Mouse (Mus musculus) limb, embryonic 11.5 days (tissue): ENCODE results near the gene Sycp3. TPM values are rescaled to one million over a fixed set of nuclear protein-coding genes. Genes with fewer than 3 reads are reported as not detected.

ENCODE experiments used
- ATAC-seq: fragments of 200-750 bp; cut with Nextera tagmentation; 2 replicates; pipeline ENCODE4 v1.8.0; 2017; ENCODE audit warnings: low read depth; ENCODE audit not compliant: insufficient number of reproducible peaks, low FRiP score, low TSS enrichment
- DNase-seq: peaks from one replicate; pipeline ENCODE4 v3.0.0-alpha.2; 2015; ENCODE audit warnings: low spot score
- H3K27ac ChIP-seq: fragments of 300-500 bp; sonication (generic); replicated peaks from 2 replicates; pipeline ENCODE4 v1.5.1; 2014; ENCODE audit warnings: low read depth, mild to moderate bottlenecking, low read length
- H3K27me3 ChIP-seq: fragments of 300-500 bp; sonication (generic); 2 replicates; pipeline ENCODE4 v1.6.1; 2014; ENCODE audit warnings: mild to moderate bottlenecking, low read length, mixed read lengths; ENCODE audit not compliant: control insufficient read depth, insufficient read depth
- H3K36me3 ChIP-seq: fragments of 300-500 bp; sonication (generic); 2 replicates; pipeline ENCODE4 v1.6.1; 2014; ENCODE audit warnings: mild to moderate bottlenecking, low read length, moderate library complexity, mixed read lengths; ENCODE audit not compliant: control insufficient read depth, insufficient read depth
- H3K4me1 ChIP-seq: fragments of 300-500 bp; sonication (generic); 2 replicates; pipeline ENCODE4 v1.6.1; 2014; ENCODE audit warnings: low read length, mixed read lengths; ENCODE audit not compliant: control insufficient read depth, insufficient read depth
- H3K4me2 ChIP-seq: fragments of 300-500 bp; sonication (generic); 2 replicates; pipeline ENCODE4 v1.6.1; 2014; ENCODE audit warnings: low read depth, mild to moderate bottlenecking, moderate library complexity; ENCODE audit not compliant: severe bottlenecking
- H3K4me3 ChIP-seq: fragments of 300-500 bp; sonication (generic); 2 replicates; pipeline ENCODE4 v1.5.1; 2014; ENCODE audit warnings: low read depth, low read length
- H3K9ac ChIP-seq: fragments of 300-500 bp; sonication (generic); 2 replicates; pipeline ENCODE4 v1.6.1; 2014; ENCODE audit warnings: mild to moderate bottlenecking, low read length
- H3K9me3 ChIP-seq: fragments of 300-500 bp; sonication (generic); 2 replicates; pipeline ENCODE4 v1.6.1; 2016; ENCODE audit warnings: low read length; ENCODE audit not compliant: control insufficient read depth
- WGBS: fragments of 180-500 bp; shearing (Covaris S2); extraction: QIAGEN DNeasy Blood & Tissue Kit; methylation state at CpG from one replicate; pipeline ENCODE4 v1.1.7; 2014; 5-methylcytosine and 5-hydroxymethylcytosine counted together
- polyA plus RNA-seq: library from polyadenylated mRNA; unstranded; fragments of >200 nt; fragmentation: Nextera tagmentation; extraction: Ambion mirVana; gene quantifications from 2 replicates; pipeline ENCODE4 v1.2.1, GENCODE M21; 2014

Gene Sycp3
- polyA plus RNA-seq, result not detected in 2 replicates

DNA sequence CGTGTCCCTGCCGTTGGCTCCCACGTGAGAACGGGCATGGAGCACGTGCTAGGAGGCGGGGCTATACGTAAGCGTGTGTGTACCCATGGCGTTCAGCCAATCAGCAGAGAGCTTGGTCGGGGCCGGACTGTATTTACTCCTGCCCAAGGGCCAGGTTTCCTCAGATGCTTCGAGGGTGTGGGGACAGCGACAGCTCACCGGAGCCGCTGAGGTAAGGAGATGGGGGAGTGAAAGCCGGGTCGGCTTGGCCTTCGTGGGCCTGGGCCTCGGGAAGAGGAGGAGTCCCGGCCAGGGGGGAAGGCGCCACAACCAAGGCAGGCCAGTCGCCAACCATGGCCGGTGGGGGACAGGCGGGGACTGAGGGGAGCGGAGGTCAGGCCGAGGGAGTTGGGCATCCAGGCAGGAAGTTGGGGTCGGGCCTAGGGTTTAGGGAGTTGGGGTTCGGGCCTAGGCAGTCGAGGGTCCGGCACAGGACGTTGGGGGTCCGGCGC lies at the start of gene Sycp3:
Gene Sycp3 (plus strand): TSS at position 68 of the 491 bp plus-strand sequence.
- 86% methylated on average over 29 of the region's 33 CpGs for WGBS
- DNase-seq (no peak), ATAC-seq (peak; percentile 51; the same call in 1 of the 2 replicates)
- H3K27ac ChIP-seq, result no peak within 1 kb of the TSS
- no peaks in the 10 kb centered on the region for H3K36me3 ChIP-seq
- H3K9ac ChIP-seq, result no peak within 1 kb of the TSS
- no peaks in the 10 kb centered on the region for H3K9me3 ChIP-seq
- H3K27me3 ChIP-seq, result no peaks in the 10 kb centered on the region
- no peaks in the 10 kb centered on the region for H3K4me1 ChIP-seq
- H3K4me3 ChIP-seq, result no peak within 1 kb of the TSS
- no peak within 1 kb of the TSS for H3K4me2 ChIP-seq

DNA sequence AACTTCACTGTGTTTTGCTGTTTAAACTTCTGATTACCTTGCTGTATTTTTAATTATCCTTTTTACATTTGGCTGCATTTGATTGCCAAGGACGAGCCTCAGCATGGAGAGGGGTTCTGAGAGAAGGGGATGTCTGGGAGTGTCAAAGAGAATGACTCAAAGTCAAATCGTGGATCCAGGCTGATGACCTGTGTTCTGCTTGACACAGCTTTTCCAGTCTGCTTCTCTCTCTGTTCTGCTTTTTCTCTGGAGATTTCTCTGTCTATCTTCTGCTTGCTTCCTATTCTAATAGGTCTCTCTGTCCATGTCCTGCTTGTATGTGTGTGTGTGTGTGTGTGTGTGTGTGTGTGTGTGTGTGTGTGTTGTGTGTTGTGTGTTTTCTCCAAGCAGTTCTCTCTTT lies 49.6 kb upstream of the Sycp3 start:
- Histone ChIP-seq H3K4me3 (no peak overlapping the region), H3K4me1 (no peaks in the 10 kb centered on the region), H3K36me3 (no peaks in the 10 kb centered on the region), H3K9me3 (no peaks in the 10 kb centered on the region), H3K27me3 (no peaks in the 10 kb centered on the region), H3K9ac (no peak overlapping the region), H3K27ac (no peak overlapping the region), H3K4me2 (no peak overlapping the region)
- 61% methylated on average over 2 of the region's 2 CpGs for WGBS
- DNase-seq, result no peak
- ATAC-seq, result no peak

DNA sequence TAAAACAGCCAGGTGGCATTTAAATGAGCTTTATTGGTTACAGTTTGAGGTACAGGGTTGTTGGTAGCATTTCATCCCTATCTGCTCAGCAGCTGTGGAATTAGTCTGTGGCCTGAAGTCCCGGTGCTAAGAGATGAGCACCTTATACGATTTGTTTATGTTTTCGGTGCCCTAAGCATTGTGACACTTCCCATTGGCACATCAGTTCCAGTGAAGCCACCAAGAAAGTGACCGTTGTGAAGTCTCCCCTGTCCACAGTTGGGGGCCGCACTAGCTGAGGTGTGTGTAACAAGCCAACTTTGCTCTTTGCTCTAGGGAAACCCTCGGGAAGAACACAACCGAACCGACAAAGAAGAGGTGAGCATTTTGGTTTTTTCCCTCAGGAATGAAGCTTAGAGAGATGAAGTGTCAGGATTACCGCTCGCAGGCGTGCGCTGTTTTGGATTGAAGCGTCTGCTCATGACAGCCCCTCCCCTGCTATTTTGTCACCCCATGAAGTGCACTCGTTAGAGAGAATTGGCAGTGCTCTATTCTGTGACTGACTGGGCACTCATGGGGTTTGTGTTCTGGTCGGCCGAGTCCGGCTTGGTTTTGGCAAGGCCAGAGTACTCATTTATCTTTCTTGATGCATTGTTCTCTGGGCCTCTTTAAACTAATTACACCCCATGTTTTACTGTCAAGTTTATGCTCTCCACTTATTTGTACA lies 46.9 kb upstream of the Sycp3 start:
- no peak for ATAC-seq
- WGBS, result 64% methylated on average over 17 of the region's 17 CpGs
- no peaks in the 10 kb centered on the region for H3K27me3 ChIP-seq

DNA sequence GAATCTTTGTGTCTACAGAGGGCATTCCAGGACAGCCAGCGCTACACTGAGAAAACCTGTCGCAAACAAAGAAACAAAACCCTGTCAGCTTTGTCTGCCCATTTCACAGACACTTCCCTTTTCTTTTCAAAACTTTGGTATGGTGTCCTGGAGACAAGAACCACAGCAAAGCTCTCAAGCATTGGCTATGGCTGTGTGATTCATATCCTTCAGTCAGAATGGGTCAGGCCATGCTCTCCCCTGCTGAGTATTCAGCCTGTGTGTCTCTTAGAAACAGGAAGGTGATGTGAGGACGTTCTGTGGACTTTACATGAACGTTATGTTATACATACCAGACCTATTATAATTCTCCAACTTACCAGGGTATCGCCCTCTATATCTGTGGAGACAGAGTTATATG lies 41.7 kb upstream of the Sycp3 start:
- ATAC-seq (no peak), DNase-seq (no peak)
- no peaks in the 10 kb centered on the region for H3K36me3 ChIP-seq
- WGBS, result 92% methylated on average over 5 of the region's 5 CpGs
- H3K27me3 ChIP-seq, result no peaks in the 10 kb centered on the region
- no peak overlapping the region for H3K27ac ChIP-seq
- H3K9ac ChIP-seq, result no peak overlapping the region
- no peaks in the 10 kb centered on the region for H3K9me3 ChIP-seq
- no peak overlapping the region for H3K4me2 ChIP-seq
- H3K4me3 ChIP-seq, result no peak overlapping the region
- H3K4me1 ChIP-seq, result no peaks in the 10 kb centered on the region

More for the DNA sequence above, 46.9 kb upstream of the Sycp3 start:
- Histone ChIP-seq H3K9ac (no peak overlapping the region), H3K9me3 (no peaks in the 10 kb centered on the region), H3K27ac (no peak overlapping the region), H3K4me2 (no peak overlapping the region), H3K4me1 (no peaks in the 10 kb centered on the region), H3K36me3 (no peaks in the 10 kb centered on the region), H3K4me3 (no peak overlapping the region)
- DNase-seq, result no peak

DNA sequence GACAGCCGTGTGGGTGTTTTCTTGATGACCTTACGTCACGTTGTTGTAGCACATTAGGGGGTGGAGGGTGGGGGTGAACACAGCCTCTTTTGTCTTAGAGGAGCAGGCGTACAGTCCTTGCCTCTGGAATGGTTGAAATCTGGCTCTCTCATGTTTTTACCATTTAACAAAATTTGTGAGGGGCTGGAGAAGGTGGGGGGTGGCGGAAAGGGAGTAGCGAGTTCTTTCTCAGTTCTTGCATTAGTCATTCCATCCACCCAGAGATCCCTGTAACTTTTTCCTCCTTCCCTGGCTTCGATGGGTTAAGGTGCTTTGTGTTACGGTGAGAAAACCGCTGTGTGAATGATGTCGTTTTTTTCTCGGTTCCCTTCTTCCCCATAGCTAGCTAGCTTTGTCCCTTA lies 39.2 kb upstream of the Sycp3 start:
- ATAC-seq (no peak), DNase-seq (no peak)
- Histone ChIP-seq H3K9me3 (no peaks in the 10 kb centered on the region), H3K27me3 (no peaks in the 10 kb centered on the region), H3K4me3 (no peak overlapping the region), H3K27ac (no peak overlapping the region), H3K4me2 (no peak overlapping the region), H3K9ac (no peak overlapping the region), H3K36me3 (no peaks in the 10 kb centered on the region), H3K4me1 (no peaks in the 10 kb centered on the region)
- WGBS, result 77% methylated on average over 11 of the region's 11 CpGs

DNA sequence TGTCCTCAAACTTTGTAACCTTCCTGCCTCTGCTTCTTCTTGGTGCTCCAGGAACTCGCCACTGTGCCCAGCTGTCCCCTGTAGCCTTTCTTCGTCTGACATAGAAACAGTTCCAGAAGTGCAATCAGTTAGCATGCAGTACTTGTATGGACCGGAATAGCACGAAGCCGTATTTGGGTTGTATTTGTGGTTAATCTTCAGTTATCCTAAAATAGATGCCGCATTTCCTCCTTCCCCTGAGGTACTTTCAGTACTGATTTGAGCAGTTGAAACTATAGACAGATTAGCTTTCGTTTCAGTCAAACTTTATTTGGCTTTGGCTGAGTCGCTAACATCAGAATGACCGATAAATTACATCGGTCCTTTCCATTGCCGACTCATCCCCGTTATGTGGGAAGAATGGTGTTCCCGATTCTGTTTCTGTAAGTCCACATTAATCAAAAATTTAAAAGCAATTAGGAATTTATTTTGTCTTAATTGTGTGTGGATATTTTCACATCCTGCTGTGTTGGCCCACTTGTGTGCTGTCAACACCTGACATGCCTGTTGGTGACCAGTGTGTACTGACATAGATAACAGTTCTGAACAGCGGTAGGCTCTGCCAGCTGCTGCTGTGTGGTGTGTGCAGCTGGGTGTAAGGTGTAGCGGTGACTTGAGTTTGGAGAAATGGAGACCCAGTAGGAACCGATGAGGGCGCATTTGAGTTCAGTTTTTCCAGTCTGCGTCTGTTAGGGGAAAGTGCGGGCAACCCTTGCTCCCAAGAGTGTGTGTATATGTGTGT lies 38.5 kb upstream of the Sycp3 start:
- Histone ChIP-seq H3K27me3 (no peaks in the 10 kb centered on the region), H3K4me2 (no peak overlapping the region), H3K9ac (no peak overlapping the region), H3K9me3 (no peaks in the 10 kb centered on the region), H3K4me1 (no peaks in the 10 kb centered on the region), H3K36me3 (no peaks in the 10 kb centered on the region), H3K27ac (no peak overlapping the region), H3K4me3 (no peak overlapping the region)
- 94% methylated on average over 19 of the region's 19 CpGs for WGBS
- no peak for ATAC-seq
- DNase-seq, result no peak

DNA sequence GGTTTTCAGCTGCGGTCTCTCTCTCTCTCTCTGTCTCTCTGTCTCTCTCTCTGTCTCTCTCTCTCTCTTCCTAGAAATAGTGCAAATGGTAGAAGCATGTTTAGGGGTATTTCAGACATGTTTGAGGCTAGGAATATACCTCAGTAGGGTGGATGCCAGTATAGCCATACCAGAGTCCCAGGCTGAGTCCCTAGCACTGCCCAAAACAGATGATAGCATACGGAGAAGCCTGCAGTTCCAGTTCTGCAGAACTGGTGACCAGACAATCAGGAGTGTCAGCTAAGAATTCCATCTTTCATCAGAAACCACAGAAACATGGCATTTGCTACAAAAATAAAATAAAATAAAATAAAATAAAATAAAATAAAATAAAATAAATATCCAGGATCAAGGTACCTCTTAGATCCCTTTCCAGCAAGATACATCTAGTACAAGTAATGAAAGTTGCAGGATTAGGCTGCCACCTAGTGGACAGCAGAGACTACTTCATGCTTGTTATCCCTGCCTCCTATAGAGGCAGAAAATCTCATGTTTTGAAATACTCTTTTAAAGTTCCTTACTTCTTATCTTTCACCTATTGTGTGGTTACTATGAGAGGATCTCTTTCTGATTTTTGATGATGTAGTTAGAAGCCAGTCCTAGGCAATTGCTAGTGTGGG lies 33.1 kb upstream of the Sycp3 start:
- no peaks in the 10 kb centered on the region for H3K9me3 ChIP-seq
- ATAC-seq, result no peak
- WGBS, result 81% methylated on average over 2 of the region's 2 CpGs

DNA sequence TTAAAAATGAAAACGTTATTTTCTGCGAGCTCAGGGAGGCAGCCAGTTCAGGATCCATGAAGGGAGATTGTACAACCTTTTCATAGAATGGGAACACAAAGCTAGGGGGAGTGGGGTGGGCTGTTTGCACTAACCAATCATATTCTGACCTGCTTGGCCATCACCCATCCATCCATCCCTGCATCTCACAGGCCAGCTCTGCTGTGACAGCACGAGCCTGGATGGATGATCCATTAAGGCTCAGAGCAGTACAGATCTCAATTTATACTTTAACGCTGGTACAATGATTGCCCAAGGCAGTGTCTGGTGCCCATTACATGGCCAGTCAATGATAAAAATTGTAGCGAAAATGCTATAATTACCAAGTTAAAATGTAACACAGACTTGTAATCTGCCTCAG lies 32.5 kb upstream of the Sycp3 start:
- Histone ChIP-seq H3K4me3 (no peak overlapping the region), H3K27ac (no peak overlapping the region), H3K4me2 (no peak overlapping the region), H3K9ac (no peak overlapping the region), H3K27me3 (no peaks in the 10 kb centered on the region), H3K36me3 (peaks cover 2% of the 10 kb centered on the region; the same call in 1 of the 2 replicates), H3K4me1 (no peaks in the 10 kb centered on the region), H3K9me3 (no peaks in the 10 kb centered on the region)
- DNase-seq (no peak), ATAC-seq (no peak)
- WGBS, result 64% methylated on average over 5 of the region's 5 CpGs

More for the DNA sequence above, 33.1 kb upstream of the Sycp3 start:
- no peak overlapping the region for H3K27ac ChIP-seq
- no peak overlapping the region for H3K9ac ChIP-seq
- H3K36me3 ChIP-seq, result peaks cover 2% of the 10 kb centered on the region; the same call in 1 of the 2 replicates
- H3K27me3 ChIP-seq, result no peaks in the 10 kb centered on the region
- DNase-seq, result peak; percentile 56
- no peak overlapping the region for H3K4me2 ChIP-seq
- no peak overlapping the region for H3K4me3 ChIP-seq
- no peaks in the 10 kb centered on the region for H3K4me1 ChIP-seq
